Comparison of ENCODE assay signal across 1 mouse cellular context in genomic region chr3:96262216-96262875, GRCm38 (mm10).
A peak's percentile ranks its signal among the peaks of the same experiment; 100 is the strongest.
TF ChIP-seq lines count a peak whose summit lies in the region.

No protein-coding gene starts in this region.

TF ChIP-seq in myocyte, 11 proteins besides CTCF, POLR2A, EP300 and RAD21:
- no peak for TF ChIP-seq SRF (IDR thresholded peaks at IDR 0.05; ENCODE audit: control insufficient read depth, insufficient read length, low read depth)
- TF ChIP-seq POLR2AphosphoS2 (IDR thresholded peaks at IDR 0.05; ENCODE audit: insufficient read length, low read depth): peak; percentile 82
- no peak for TF ChIP-seq MAX (IDR thresholded peaks at IDR 0.05; ENCODE audit: low read depth)
- TF ChIP-seq E2F4 (IDR thresholded peaks at IDR 0.05; ENCODE audit: insufficient read depth): no peak
- TF ChIP-seq MYOG (IDR thresholded peaks at IDR 0.05; ENCODE audit: control insufficient read depth in 1 of 3, insufficient read depth in 1 of 3, insufficient read length in 2 of 3, low read depth in 2 of 3): no peak
- no peak for TF ChIP-seq REST (IDR thresholded peaks at IDR 0.05; ENCODE audit: insufficient read depth, insufficient read length)
TF ChIP-seq in myocyte: peak in this region for 1.
